Mouse (Mus musculus): ENCODE data around the gene Hdgf.

DNA sequence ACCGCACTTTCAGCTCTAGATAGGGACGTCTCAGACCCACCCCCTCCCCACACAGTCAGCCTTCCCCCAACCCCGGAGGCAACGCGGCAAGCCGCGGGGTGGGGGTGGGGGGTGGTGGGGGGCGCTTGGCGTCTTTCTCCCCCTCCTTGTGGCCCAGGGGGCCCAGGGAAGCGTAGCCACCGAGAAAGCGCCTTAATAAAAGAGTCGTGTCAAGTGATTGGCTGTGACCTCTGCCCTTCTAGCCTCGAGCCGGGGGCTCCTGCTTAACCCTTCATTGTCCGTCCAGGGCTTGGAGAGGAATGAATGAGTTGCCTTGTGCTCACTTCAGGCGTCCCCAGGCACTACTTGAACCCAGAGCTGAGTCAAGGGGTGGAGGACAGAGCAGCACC is 41.7 kb downstream of the Hdgf start:
- no peak for TF ChIP-seq CTCF (IDR thresholded peaks at IDR 0.05; ENCODE audit: borderline replicate concordance, control insufficient read depth, extremely low read depth, insufficient read depth, low read length, poor library complexity)
- no peak for TF ChIP-seq POLR2A (IDR thresholded peaks at IDR 0.05; ENCODE audit: control insufficient read depth, extremely low read depth, insufficient read depth, low read length, poor library complexity)

Measured in thymus, adult 2 months (tissue).